Comparison of ENCODE assay signal across 8 mouse cellular contexts in the genomic region with DNA sequence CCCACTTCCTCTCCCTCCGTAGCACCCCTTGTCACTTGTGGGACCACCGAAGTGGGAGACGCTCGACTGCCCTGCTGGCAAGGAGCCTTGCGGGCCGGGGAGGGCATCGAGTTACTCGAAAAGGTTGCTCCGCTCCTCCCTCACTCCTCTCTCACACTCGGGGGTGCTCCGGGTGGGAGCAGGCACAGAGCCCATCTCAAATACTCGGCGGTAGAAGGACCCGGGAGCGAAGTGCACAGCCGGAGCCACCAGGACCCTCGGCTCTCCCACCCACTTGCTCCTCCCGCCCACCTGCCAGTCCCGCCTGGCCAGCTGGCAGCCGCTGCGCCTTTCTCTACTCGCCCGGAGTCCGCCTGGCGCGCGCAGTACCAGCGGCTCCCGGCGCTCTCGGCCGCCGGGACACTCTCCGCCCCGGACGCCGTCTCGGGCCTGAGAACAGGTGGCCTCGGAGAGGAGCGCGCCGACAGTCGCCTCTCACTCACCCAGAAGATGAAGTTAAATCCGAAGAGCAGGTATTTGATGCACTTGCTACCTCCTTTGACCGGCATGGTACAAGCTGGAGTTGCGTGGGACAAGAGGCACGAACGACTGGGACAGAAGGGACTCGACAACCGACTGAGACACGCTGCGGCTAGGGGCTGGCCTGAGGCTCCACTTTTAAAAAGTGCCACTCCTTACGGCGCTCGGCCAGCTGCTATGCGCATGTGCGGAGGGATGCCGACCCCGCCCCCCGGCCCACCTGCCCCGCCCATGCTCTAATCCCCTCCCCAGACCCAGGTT. TPM values are rescaled to one million over a fixed set of nuclear protein-coding genes. Genes with fewer than 3 reads are reported as not detected.
A peak's percentile ranks its signal among the peaks of the same experiment; 100 is the strongest.
DNase-seq lines count a peak whose midpoint lies in the region; ATAC-seq lines count a peak whose summit lies in the region.

Gene Cd9, minus strand, starts transcription at position 700 of the 780 bp plus-strand sequence.

- peak; percentile 90 for DNase-seq in R1 (ENCODE audit: low read depth, low spot score)
- DNase-seq in cerebellum, postnatal 4 days (ENCODE audit: low spot score in 2 of 2) = peak; percentile 49 to 81
- DNase-seq in gastrocnemius, postnatal 10 days = peak; percentile 81
- peak in 1 of 2 experiments; percentile 79 for DNase-seq in left cerebral cortex, postnatal 10 days (ENCODE audit: extremely low spot score in 1 of 2, low spot score in 2 of 2)
- DNase-seq in right cerebral cortex, postnatal 14 days = peak; percentile 47
- DNase-seq in c-Kit-positive CD71-positive TER-119-positive erythroid progenitor cells, embryonic 14.5 days (ENCODE audit: low spot score) = no peak

- intact Hi-C loops in left cerebral cortex, postnatal 10 days (cut with DNase I) = loop anchor here (5.0 kb wide), 1 partner anchor 67 kb away; no protein-coding TSS in a partner anchor

- H3K4me2 ChIP-seq in hindbrain, embryonic 16.5 days (ENCODE audit: low read length) = peak within 1 kb of the TSS; percentile 96

- ATAC-seq in hindbrain, embryonic 16.5 days = peak; percentile 80
- peak; percentile 73 for ATAC-seq in megakaryocyte, adult 5-6 weeks (ENCODE audit: poor library complexity, severe bottlenecking)

- peak within 1 kb of the TSS; percentile 73 for H3K27ac ChIP-seq in hindbrain, embryonic 16.5 days (ENCODE audit: low read depth, low read length)

- peak within 1 kb of the TSS; percentile 73 for H3K4me3 ChIP-seq in hindbrain, embryonic 16.5 days (ENCODE audit: low read length)

- H3K4me1 ChIP-seq in hindbrain, embryonic 16.5 days (ENCODE audit: control insufficient read depth, insufficient read depth, low read depth, low read length) = peaks cover 5% of the 10 kb centered on the region

- no peaks in the 10 kb centered on the region for H3K36me3 ChIP-seq in hindbrain, embryonic 16.5 days (ENCODE audit: control insufficient read depth, insufficient read depth, low read length)

- H3K9ac ChIP-seq in hindbrain, embryonic 16.5 days (ENCODE audit: low read depth, low read length) = peak within 1 kb of the TSS; percentile 73

- H3K9me3 ChIP-seq in hindbrain, embryonic 16.5 days (ENCODE audit: control insufficient read depth, low read length) = no peaks in the 10 kb centered on the region

- peaks cover 4% of the 10 kb centered on the region for H3K27me3 ChIP-seq in hindbrain, embryonic 16.5 days (replicated peaks; ENCODE audit: control insufficient read depth, insufficient read depth, low read length)

- WGBS in hindbrain, embryonic 16.5 days = under 1% methylated on average over 61 of the region's 61 CpGs

RNA-seq across cellular contexts. Expression of gene Cd9, which starts in this region (rescaled TPM):
- 10 to 100 TPM; 84.5 to 86.4 TPM for total RNA-seq in gastrocnemius, postnatal 10 days (2021)
- 127 and 137 TPM in 2 replicates for polyA plus RNA-seq in hindbrain, embryonic 16.5 days (2015; fragmentation: Nextera tagmentation; extraction: Ambion mirVana)
- total RNA-seq in left cerebral cortex, postnatal 10 days (2021) = 10 to 100 TPM; 56.6 to 57.5 TPM
- 100 and 106 TPM in 2 replicates for total RNA-seq in megakaryocyte, adult 5-6 weeks (2015)
- total RNA-seq in megakaryocyte, adult 5-6 weeks (2017) = 65.5 and 74.0 TPM in 2 replicates
